Mouse (Mus musculus) intestine, embryonic 14.5 days (tissue): ENCODE data around the gene Ubc. TPM values are rescaled to one million over a fixed set of nuclear protein-coding genes. Genes with fewer than 3 reads are reported as not detected.
"Not testable (repeated sequence)": the region's sequence is repeated elsewhere in the genome, so short reads cannot be mapped to it uniquely, and the experiment has no call there.

ENCODE experiments used
- ATAC-seq: fragments of 200-750 bp; cut with Nextera tagmentation; replicated peaks from 2 replicates; pipeline ENCODE4 v1.8.0; 2017; ENCODE audit warnings: low read depth, moderate number of reproducible peaks, moderate TSS enrichment, moderate library complexity; ENCODE audit not compliant: low FRiP score, low TSS enrichment
- DNase-seq: peaks from one replicate; pipeline ENCODE4 v3.0.0-alpha.2; 2018; ENCODE audit warnings: low spot score
- H3K27ac ChIP-seq: fragments of 300-500 bp; sonication (generic); 2 replicates; pipeline ENCODE4 v1.5.1; 2014; ENCODE audit warnings: low read depth, mild to moderate bottlenecking, control low read depth
- H3K27me3 ChIP-seq: fragments of 300-500 bp; sonication (generic); replicated peaks from 2 replicates; pipeline ENCODE4 v1.6.1; 2014; ENCODE audit warnings: low read length, control low read depth; ENCODE audit not compliant: control insufficient read depth, insufficient read depth
- H3K36me3 ChIP-seq: fragments of 300-500 bp; sonication (generic); 2 replicates; pipeline ENCODE4 v1.6.1; 2014; ENCODE audit warnings: low read length, control low read depth; ENCODE audit not compliant: control insufficient read depth, insufficient read depth
- H3K4me1 ChIP-seq: fragments of 300-500 bp; sonication (generic); replicated peaks from 2 replicates; pipeline ENCODE4 v1.6.1; 2014; ENCODE audit warnings: low read length, control low read depth, mixed read lengths; ENCODE audit not compliant: control insufficient read depth, insufficient read depth
- H3K4me2 ChIP-seq: fragments of 300-500 bp; sonication (generic); 2 replicates; pipeline ENCODE4 v1.6.1; 2014; ENCODE audit warnings: low read length
- H3K4me3 ChIP-seq: fragments of 300-500 bp; sonication (generic); 2 replicates; pipeline ENCODE4 v1.5.1; 2014; ENCODE audit warnings: low read depth, low read length, control low read depth, mixed read lengths
- H3K9ac ChIP-seq: fragments of 300-500 bp; sonication (generic); 2 replicates; pipeline ENCODE4 v1.6.1; 2014; ENCODE audit warnings: mild to moderate bottlenecking, low read length
- H3K9me3 ChIP-seq: fragments of 300-500 bp; sonication (generic); 2 replicates; pipeline ENCODE4 v1.6.1; 2016; ENCODE audit warnings: low read length, control low read depth; ENCODE audit not compliant: control insufficient read depth
- WGBS: fragments of 180-500 bp; shearing (Covaris S2); extraction: QIAGEN DNeasy Blood & Tissue Kit; methylation state at CpG from one replicate; pipeline ENCODE4 v1.1.7; 2014; 5-methylcytosine and 5-hydroxymethylcytosine counted together
- polyA plus RNA-seq: library from polyadenylated mRNA; unstranded; fragments of >200 nt; fragmentation: Nextera tagmentation; extraction: Ambion mirVana; gene quantifications from 2 replicates; pipeline ENCODE4 v1.2.1, GENCODE M21; 2014

Ubc gene
- polyA plus RNA-seq, 1 experiment from 2014 or later = 949 TPM

DNA sequence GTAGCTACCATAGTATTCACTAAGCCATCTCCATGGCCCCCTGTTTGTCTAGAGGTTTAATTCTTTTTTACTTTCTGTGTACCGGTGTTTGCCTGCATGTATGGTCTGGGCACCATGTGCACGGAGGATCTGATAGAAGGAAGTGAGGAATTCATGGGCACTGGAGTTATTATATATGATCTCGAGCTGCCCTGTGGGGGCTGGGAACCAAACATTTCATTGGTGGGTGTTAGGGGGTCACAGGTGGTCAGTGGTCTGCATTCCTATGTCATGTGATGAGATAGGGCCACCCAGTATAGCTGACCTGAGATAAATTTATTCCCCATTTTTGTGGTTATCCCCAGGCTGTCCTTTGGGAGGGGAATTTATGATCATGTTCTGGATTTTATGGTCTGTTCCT is 5.0 kb upstream of the Ubc start:
- H3K4me3 ChIP-seq = no peak overlapping the region
- 34% methylated on average over 3 of the region's 3 CpGs for WGBS
- H3K4me1 ChIP-seq = peaks cover 28% of the 10 kb centered on the region
- no peaks in the 10 kb centered on the region for H3K36me3 ChIP-seq
- no peaks in the 10 kb centered on the region for H3K27me3 ChIP-seq
- peak overlapping the region; percentile 54 for H3K4me2 ChIP-seq
- ATAC-seq (no peak), DNase-seq (no peak)
- peak overlapping the region; percentile 97 for H3K27ac ChIP-seq
- H3K9me3 ChIP-seq = no peaks in the 10 kb centered on the region
- H3K9ac ChIP-seq = 0 out of 2 replicates have a peak overlapping the region, but pooled peaks have one; percentile 53

DNA sequence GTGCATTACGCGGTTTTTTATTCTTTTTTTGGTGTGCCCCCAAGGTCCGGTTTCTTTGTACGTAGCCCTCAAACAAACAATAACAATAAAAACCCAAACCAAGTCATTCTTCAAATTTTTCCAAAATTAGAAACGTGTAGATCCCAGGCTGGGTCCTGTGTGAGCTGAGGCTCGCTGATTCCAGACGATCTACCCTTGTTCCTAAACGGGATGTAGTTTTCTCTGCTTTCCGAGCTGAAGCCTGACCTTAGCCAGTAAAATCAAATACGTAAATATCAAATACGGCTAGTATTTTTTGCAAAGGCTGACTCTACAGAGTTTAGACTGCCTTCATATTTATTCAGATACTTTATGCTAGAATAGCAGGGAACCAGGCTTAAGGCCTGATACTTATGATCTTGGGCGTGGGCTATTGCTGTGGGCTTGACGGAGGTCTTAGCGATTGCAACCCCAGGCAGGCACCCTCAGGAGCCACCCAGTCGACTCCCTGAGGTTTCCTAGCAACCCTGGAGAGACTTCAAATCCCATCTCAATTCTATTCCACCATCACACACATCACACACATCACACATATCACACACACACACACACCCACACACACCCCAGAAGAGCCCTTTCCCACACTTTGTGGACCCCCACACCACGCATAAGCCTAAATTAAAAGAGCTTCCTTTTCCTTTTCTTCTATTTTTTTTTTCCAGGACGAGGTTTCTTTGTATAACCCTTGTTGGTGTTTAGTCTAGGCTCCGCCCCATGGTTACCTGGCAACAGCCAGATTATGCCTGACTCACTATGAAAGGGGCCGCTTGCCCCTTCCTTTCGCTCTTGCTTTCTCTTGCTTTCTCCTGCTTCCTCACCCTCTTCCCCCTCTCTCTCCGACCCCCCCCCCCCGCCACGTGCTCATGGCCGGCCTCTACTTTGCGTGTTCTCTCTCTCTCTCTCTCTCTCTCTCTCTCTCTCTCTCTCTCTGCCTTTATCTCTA is 3.9 kb upstream of the Ubc start:
- ATAC-seq (peak; percentile 51), DNase-seq (peak; percentile 89)
- Histone ChIP-seq H3K4me2 (peak overlapping the region; percentile 54), H3K27me3 (no peaks in the 10 kb centered on the region), H3K27ac (peak overlapping the region; percentile 97), H3K9ac (peak overlapping the region; percentile 53), H3K4me3 (peak overlapping the region; percentile 33), H3K9me3 (no peaks in the 10 kb centered on the region), H3K4me1 (peaks cover 28% of the 10 kb centered on the region), H3K36me3 (no peaks in the 10 kb centered on the region)
- WGBS = 8% methylated on average over 21 of the region's 25 CpGs

DNA sequence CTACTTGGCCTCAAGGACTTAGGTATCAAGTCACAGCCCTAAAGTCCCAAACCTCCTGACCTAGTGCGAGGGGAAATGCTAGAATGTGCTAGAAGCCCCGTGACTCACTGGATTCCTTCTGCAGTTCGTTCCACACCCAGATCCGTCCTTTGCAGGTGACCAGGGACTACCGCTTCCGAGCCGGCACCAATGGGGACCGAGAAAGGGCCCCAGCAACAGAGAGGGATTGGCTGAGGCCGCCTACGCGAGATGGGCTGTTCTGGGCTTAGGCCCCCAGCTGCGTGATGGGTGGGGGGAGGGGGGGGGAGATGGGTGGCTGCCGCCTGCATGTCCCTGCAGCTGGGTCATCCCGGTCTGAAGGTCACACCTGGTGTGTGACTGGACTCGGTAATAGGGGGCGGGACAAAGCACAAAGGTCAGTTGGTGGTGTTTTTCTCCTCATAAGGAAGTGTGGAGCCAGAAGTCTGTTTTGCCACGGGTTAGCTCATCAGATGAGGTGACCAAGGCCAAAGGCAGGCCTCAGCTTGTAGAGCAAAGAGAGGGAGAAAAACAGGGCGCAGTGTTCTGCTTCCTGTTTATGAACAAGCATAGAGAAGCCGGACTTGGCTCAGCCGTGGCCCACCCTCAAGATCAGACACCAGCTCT is 3.1 kb upstream of the Ubc start:
- H3K4me2 ChIP-seq = peak overlapping the region; percentile 54
- peak overlapping the region; percentile 53 for H3K9ac ChIP-seq
- ATAC-seq = peak; percentile 92
- WGBS = 1% methylated on average over 20 of the region's 20 CpGs
- H3K36me3 ChIP-seq = peaks cover 4% of the 10 kb centered on the region
- H3K27ac ChIP-seq = peak overlapping the region; percentile 97
- peak; percentile 95 for DNase-seq
- H3K9me3 ChIP-seq = no peaks in the 10 kb centered on the region
- H3K4me3 ChIP-seq = peak overlapping the region; percentile 33
- peaks cover 28% of the 10 kb centered on the region for H3K4me1 ChIP-seq
- no peaks in the 10 kb centered on the region for H3K27me3 ChIP-seq

- Histone ChIP-seq H3K36me3 (peaks cover 6% of the 10 kb centered on the region), H3K4me2 (peak overlapping the region; percentile 54), H3K27me3 (no peaks in the 10 kb centered on the region), H3K9me3 (no peaks in the 10 kb centered on the region), H3K27ac (peak overlapping the region; percentile 97), H3K4me1 (peaks cover 28% of the 10 kb centered on the region), H3K9ac (peak overlapping the region; percentile 53), H3K4me3 (peak overlapping the region; percentile 33)
- WGBS = 50% methylated on average over 1 of the region's 1 CpGs
- ATAC-seq (peak; percentile 7; the same call in 1 of the 2 replicates), DNase-seq (no peak)
Observed at GRCm38 (mm10) chr5:125392618-125392976, 2.6 kb upstream of the Ubc start.

DNA sequence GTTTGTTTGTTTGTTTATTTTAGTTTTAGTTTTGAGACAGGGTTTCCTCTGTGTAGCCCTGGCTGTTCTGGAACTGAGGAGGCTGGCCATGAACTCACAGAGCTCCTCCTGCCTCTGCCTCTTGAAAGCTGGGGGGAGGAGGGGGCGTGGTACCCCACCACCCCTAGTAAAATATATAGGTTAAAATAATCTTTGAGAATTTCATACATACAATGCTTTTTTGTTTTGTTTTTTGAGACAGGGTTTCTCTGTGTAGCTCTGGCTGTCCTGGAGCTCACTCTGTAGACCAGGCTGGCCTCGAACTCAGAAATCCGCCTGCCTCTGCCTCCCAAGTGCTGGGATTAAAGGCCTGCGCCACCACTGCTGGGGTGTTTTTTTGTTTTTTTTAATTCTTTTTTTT is 2.2 kb upstream of the Ubc start:
- H3K4me2 ChIP-seq = peak overlapping the region; percentile 54; the same call in 1 of the 2 replicates
- DNase-seq = not testable (repeated sequence)

DNA sequence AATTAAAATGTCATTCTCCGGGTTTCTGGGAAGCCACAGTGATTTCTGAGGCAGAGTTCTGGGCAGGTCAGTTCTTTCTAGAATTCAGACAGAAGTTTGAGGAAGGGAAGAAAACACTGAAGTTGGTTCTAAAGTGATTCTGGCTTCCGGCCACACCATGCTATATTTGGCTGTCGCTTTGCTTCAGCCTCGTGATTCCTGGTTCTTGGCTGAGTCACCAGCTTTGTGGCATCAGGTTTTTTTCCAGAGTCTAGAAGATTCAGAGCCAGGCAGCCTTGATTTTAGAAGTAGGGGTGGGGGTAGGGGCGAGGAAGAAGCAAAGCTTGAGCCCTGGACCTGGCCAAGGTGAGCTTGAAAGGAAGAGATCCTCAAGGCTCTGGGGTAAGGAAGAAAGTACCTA is 1.6 kb upstream of the Ubc start:
- H3K27ac ChIP-seq = peak overlapping the region; percentile 97
- H3K4me3 ChIP-seq = no peak overlapping the region
- 71% methylated on average over 5 of the region's 5 CpGs for WGBS
- H3K4me1 ChIP-seq = peaks cover 28% of the 10 kb centered on the region
- ATAC-seq (no peak), DNase-seq (no peak)
- H3K36me3 ChIP-seq = peaks cover 6% of the 10 kb centered on the region
- no peak overlapping the region for H3K4me2 ChIP-seq
- no peak overlapping the region for H3K9ac ChIP-seq
- H3K27me3 ChIP-seq = no peaks in the 10 kb centered on the region
- H3K9me3 ChIP-seq = no peaks in the 10 kb centered on the region

More for the DNA sequence above, 2.2 kb upstream of the Ubc start:
- H3K27me3 ChIP-seq, ATAC-seq, H3K9ac ChIP-seq, H3K36me3 ChIP-seq, H3K9me3 ChIP-seq, H3K4me3 ChIP-seq: not testable (repeated sequence)
- Histone ChIP-seq H3K4me1 (peaks cover 28% of the 10 kb centered on the region), H3K27ac (peak overlapping the region; percentile 97)
- WGBS = 96% methylated on average over 4 of the region's 4 CpGs

GRCm38 (mm10) chr5:125390906-125391477 is 990 bp upstream of the Ubc start:
- Histone ChIP-seq H3K4me2 (no peak overlapping the region), H3K4me3 (no peak overlapping the region), H3K27ac (peak overlapping the region; percentile 97), H3K9me3 (no peaks in the 10 kb centered on the region), H3K27me3 (no peaks in the 10 kb centered on the region), H3K9ac (no peak overlapping the region), H3K36me3 (peaks cover 7% of the 10 kb centered on the region), H3K4me1 (peaks cover 28% of the 10 kb centered on the region)
- 86% methylated on average over 3 of the region's 3 CpGs for WGBS
- no peak for DNase-seq
- no peak for ATAC-seq

GRCm38 (mm10) chr5:125389131-125389578 is 847 bp downstream of the Ubc start, which contains the start of gene Gm10382:
Gene Gm10382 (plus strand): TSS chr5:125389322.
- no peaks in the 10 kb centered on the region for H3K9me3 ChIP-seq
- peaks cover 26% of the 10 kb centered on the region for H3K36me3 ChIP-seq
- peak; percentile 91 for DNase-seq
- H3K9ac ChIP-seq = peak within 1 kb of the TSS; percentile 100
- under 1% methylated on average over 41 of the region's 41 CpGs for WGBS
- peak within 1 kb of the TSS; percentile 84 for H3K4me2 ChIP-seq
- H3K27ac ChIP-seq = peak within 1 kb of the TSS; percentile 92
- peaks cover 21% of the 10 kb centered on the region for H3K4me1 ChIP-seq
- H3K27me3 ChIP-seq = no peaks in the 10 kb centered on the region
- peak; percentile 22 for ATAC-seq
- H3K4me3 ChIP-seq = peak within 1 kb of the TSS; percentile 99
